Mouse (Mus musculus) bone marrow macrophage, adult 2 months (primary cell): Measurements from ENCODE around the gene Iqschfp.

Source experiments
- CTCF ChIP-seq: IDR thresholded peaks from 2 replicates; pipeline ENCODE4 v1.5.1; 2012; ENCODE audit warnings: low read depth, mild to moderate bottlenecking, low read length, moderate library complexity
- POLR2A ChIP-seq: IDR thresholded peaks from 2 replicates; pipeline ENCODE4 v1.6.1; 2012; ENCODE audit warnings: mild to moderate bottlenecking, low read depth, low read length, borderline replicate concordance

DNA sequence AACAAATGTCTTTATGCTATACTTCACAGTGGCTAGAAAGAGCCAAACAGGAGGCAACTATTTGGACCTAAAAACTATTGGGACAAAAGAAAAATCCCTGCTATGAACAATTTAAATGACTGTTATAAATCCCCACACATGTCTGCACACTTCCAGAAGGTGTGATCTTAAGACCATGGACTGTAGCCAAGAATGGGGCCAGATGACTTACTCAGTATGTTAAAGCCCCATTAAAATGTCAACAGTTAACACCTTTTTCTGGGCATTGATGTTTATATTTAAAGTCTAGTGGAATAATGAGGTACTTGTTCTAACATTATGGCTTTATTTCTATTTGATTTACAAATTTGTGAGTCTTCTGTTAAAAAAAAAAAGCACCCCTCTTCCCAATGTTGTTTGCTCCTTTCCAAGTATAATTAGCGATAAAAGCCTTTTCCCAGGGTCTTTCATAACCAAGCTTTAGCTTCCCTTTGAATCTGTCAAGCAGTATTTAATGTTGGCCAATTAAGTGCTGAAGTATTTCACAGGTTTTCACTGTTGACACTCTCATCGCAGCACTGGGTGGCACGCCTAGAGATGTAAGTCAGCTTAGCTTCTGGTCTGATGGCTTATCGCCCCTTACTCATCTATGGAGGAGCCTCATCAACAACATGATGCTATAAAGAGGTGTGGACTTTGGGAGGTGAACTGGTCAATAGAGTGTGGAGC, 204.8 kb downstream of the Iqschfp start:
- TF ChIP-seq CTCF (no peak), POLR2A (no peak)
